Mouse (Mus musculus): ENCODE results near the gene 1600002K03Rik.

1600002K03Rik gene

GRCm38 (mm10) chr10:80141243-80141642 is 31.5 kb upstream of the 1600002K03Rik start:
- peak; percentile 93 to 97 for DNase-seq

GRCm38 (mm10) chr10:80141786-80142529 is 30.8 kb upstream of the 1600002K03Rik start:
- peak; percentile 85 to 86 for DNase-seq

- DNase-seq: no peak
Observed at GRCm38 (mm10) chr10:80142530-80142925, 30.2 kb upstream of the 1600002K03Rik start.

- DNase-seq: no peak
Observed at GRCm38 (mm10) chr10:80143664-80144063, 29.1 kb upstream of the 1600002K03Rik start.

GRCm38 (mm10) chr10:80144159-80144558 is 28.6 kb upstream of the 1600002K03Rik start:
- DNase-seq: no peak

- peak; percentile 68 to 84 for DNase-seq
Observed at GRCm38 (mm10) chr10:80144864-80145838, 27.6 kb upstream of the 1600002K03Rik start.

- DNase-seq: no peak
Observed at GRCm38 (mm10) chr10:80145896-80146295, 26.8 kb upstream of the 1600002K03Rik start.

GRCm38 (mm10) chr10:80146568-80147011 is 26.2 kb upstream of the 1600002K03Rik start:
- no peak for DNase-seq

- no peak for DNase-seq
Observed at GRCm38 (mm10) chr10:80147146-80147718, 25.5 kb upstream of the 1600002K03Rik start.

GRCm38 (mm10) chr10:80147719-80148601 is 24.8 kb upstream of the 1600002K03Rik start, which contains the start of gene Midn:
TSS of gene Midn (plus strand) at chr10:80148272.
- peak; percentile 59 to 65 for DNase-seq

GRCm38 (mm10) chr10:80148610-80149290 is 24.0 kb upstream of the 1600002K03Rik start:
- DNase-seq: peak; percentile 87 to 96

GRCm38 (mm10) chr10:80149291-80150225 is 23.2 kb upstream of the 1600002K03Rik start:
- DNase-seq: peak; percentile 90 to 97

GRCm38 (mm10) chr10:80150226-80151210 is 22.2 kb upstream of the 1600002K03Rik start:
- DNase-seq: peak; percentile 70 to 72

- DNase-seq: peak; percentile 73 to 75
Observed at GRCm38 (mm10) chr10:80151211-80152034, 21.3 kb upstream of the 1600002K03Rik start.

- peak; percentile 53 to 55 for DNase-seq
Observed at GRCm38 (mm10) chr10:80152071-80152872, 20.5 kb upstream of the 1600002K03Rik start.

- peak; percentile 56 to 57 for DNase-seq
Observed at GRCm38 (mm10) chr10:80152873-80153260, 19.9 kb upstream of the 1600002K03Rik start.

- DNase-seq: no peak
Observed at GRCm38 (mm10) chr10:80153713-80154112, 19.0 kb upstream of the 1600002K03Rik start.
